Mouse (Mus musculus): ENCODE results near the gene Olfr140.

Gene Olfr140

DNA sequence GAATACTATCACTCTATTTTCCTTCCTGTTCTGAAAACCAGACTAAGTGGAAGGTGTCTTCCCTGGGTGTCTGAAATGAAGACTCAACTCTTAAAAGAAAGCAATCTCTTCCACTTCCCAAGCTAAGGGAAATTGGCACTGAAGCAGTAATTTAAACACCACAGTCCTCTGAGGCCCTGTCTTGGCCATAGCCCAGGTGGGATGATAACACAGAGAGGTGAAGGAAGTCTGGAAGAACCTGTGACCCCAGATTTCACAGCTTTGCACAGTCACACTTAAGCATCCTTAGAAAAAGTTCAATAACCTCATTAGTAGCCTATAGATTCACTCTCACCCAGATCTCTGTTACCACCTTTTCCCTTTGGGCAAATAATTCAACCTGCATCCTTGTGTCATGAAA, at the start of gene Olfr140:
TSS of gene Olfr140 (minus strand) at position 101 of the 400 bp plus-strand sequence.
- no peak for DNase-seq (ENCODE audit: low spot score in 2 of 2)

DNA sequence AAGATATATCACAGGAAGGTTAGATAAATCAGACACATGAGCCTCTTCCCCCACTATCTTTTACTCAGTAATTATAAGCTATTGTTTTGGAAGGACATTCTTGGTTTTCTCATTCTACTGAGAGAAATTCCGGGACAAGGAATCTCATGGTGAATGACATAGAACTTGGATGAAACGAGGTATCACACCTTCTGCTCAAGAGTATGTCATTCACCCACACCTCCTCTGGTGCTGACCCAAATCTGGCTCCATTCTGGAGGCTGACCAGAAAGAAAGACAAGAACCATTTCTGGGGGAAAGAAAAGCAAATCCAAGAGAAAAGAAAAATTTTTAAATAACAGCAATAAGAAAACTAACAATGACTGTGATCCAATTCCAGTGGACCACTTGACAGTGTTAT, 6.7 kb upstream of the Olfr140 start:
- DNase-seq (ENCODE audit: low spot score in 2 of 2) = no peak

DNA sequence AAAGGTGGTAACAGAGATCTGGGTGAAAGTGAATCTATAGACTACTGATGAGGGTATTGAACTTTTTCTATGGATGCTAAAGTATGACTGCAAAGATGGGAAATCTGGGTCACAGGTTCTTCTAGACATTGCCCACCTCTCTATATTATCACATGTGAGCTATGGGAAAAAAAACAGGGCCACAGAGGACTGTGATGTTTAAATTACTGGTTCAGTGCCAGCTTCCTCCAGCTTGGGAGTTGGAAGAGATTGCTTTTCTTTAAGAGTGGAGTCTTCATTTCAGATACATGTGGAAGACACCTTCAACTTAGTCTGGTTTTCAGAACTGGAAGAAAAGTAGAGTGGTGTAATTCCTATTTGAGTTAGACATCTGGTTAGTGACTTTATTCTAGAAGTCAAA, 28.4 kb downstream of the Olfr140 start, which contains the start of gene Olfr1265:
TSS of gene Olfr1265 (plus strand) at position 301 of the 400 bp plus-strand sequence.
- no peak for DNase-seq (ENCODE audit: low spot score in 2 of 2)

DNA sequence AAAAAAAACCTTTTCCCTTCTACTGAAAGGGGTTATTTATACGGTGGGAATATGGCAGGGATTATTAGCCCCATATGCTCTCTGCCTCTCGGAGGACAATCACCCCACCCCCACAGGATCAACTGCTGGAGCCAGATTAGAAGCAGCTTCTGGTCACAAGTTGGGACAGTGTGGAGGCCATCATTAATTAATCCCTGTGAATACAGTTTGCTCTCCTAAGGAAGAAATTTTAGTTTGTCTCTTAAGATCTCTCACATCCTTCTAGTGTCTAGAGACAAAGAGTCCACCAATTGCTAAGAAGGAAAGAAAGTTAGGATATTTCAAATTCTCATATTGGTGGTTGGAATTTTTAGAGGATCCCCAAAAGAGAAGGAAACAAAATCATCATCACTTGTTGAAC, 37.9 kb downstream of the Olfr140 start, which contains the start of gene Olfr1264:
TSS of gene Olfr1264 (minus strand) at position 101 of the 400 bp plus-strand sequence.
- no peak for DNase-seq (ENCODE audit: low spot score in 2 of 2)

DNA sequence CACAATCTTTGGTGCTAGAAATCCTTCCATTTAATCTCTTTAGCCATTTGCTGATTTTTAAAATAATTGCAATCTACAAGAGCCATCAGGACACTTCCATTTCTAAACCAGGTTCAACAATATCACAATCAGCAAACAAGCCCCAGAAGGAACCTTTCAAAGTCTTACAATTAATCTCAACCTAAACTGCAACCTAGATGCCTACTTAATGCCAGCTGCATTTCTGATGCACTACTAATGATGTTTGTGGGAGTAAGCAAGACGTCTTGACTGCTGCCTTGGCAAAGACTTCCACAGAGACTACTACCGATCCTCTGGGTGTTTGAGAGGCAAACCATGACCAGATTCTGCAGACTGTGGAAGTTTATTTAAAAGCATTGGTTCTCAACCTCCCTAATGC, 51.6 kb downstream of the Olfr140 start, which contains the start of gene Olfr1263:
TSS of gene Olfr1263 (plus strand) at position 301 of the 400 bp plus-strand sequence.
- no peak for DNase-seq (ENCODE audit: low spot score in 2 of 2)

DNA sequence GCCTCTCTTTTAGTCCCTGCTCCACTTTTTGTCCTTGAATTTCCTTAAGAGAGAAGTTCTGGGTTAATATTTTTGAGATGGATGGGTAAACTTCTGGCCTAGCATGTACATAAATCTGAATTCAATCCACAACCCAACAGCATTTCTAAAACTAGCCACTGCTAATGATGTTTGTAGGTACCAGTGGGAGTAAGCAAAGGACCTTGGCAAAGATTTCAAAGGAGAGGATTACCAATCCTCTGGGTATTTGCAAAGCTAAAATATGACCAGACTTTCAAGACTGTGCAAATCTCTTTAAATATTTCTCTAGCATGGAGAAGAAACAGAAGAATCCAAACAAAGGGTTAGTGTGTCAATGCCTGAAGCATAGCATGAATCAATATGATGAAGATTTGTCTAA, 63.5 kb downstream of the Olfr140 start, which contains the start of gene Olfr1262:
TSS of gene Olfr1262 (plus strand) at position 301 of the 400 bp plus-strand sequence.
- no peak for DNase-seq (ENCODE audit: low spot score in 2 of 2)
